Mouse (Mus musculus): Measurements from ENCODE around the gene Sppl3. TPM values are rescaled to one million over a fixed set of nuclear protein-coding genes. Genes with fewer than 3 reads are reported as not detected.

Sppl3 gene
- 10 to 100 TPM; 24.5 to 28.6 TPM for total RNA-seq (2021)
- long read RNA-seq, experiment 1, transcript Sppl3-201 (11 exons, 3,204 nt), result major isoform, 54 of 66 reads
- long read RNA-seq, experiment 1, partial matches to known transcripts, result 3 of 66 reads
- long read RNA-seq, experiment 1, other reads (novel, unspliced or antisense), result 9 of 66 reads
- long read RNA-seq, experiment 2, transcript Sppl3-201 (11 exons, 3,204 nt), result major isoform, 83 of 94 reads
- long read RNA-seq, experiment 2, partial matches to known transcripts, result 5 of 94 reads
- long read RNA-seq, experiment 2, other reads (novel, unspliced or antisense), result 5 of 94 reads

GRCm38 (mm10) chr5:115010577-115011216 is at the start of gene Sppl3:
Sppl3 (plus strand) TSS chr5:115011137.
- intact Hi-C loops (cut with DNase I; ENCODE audit: low total_unique reads), result no loop called here

GRCm38 (mm10) chr5:114961590-114962360 is 49.2 kb upstream of the Sppl3 start:
- DNase-seq, result no peak
- intact Hi-C loops (cut with DNase I; ENCODE audit: low total_unique reads), result no loop called here

More at GRCm38 (mm10) chr5:115010577-115011216, at the start of gene Sppl3:
- peak; percentile 94 for DNase-seq

- no peak for DNase-seq
- intact Hi-C loops (cut with DNase I; ENCODE audit: low total_unique reads), result no loop called here
Measured at GRCm38 (mm10) chr5:114964315-114964966, 46.5 kb upstream of the Sppl3 start.

DNA sequence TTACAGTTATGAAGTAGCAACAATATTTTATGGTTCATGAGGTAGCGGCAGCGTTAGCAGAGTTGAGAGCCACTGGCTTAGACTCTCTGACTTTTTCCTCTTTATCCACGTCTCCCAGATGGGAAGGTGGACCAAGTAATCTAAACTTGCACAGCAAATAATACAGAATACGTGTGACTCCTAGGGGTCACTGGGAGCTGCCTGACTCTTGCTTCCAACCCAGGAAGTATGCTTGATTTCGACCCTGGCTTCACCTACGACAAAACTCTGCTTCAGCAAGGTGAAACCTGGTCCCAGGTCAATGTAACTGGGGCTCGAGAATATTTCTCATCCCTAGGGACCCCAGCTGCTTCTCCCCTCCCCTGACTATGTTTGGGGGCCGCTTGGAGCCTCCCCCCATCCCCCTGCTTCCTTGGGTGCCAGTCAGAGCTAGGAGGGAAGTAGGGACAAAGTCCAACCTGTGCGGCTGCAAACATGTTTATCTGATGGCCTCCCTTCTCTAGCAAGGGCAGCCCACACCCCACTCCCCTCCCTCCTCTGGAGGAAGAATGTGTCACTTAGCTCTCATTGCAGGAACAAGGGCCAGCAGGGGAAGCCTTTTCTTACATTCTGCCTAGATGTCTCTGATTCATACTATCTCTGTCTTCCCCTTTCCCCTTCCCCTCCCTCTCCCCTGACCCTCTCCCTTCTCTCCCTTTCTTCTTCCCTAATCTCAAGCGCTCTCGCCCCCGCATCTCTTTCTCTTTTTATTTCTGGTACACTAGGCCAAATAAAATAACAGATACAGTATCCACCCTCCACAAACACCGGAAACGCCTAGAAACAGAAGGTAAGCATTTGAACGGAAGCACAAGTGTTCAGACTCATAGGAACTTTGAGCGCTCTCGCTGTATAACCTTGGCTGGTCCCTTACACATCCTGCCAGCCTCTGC is 45.7 kb upstream of the Sppl3 start:
- intact Hi-C loops (cut with DNase I; ENCODE audit: low total_unique reads), result no loop called here

GRCm38 (mm10) chr5:114967523-114968268 is 43.2 kb upstream of the Sppl3 start:
- no peak for DNase-seq
- intact Hi-C loops (cut with DNase I; ENCODE audit: low total_unique reads), result no loop called here

More for the DNA sequence above, 45.7 kb upstream of the Sppl3 start:
- no peak for DNase-seq

- DNase-seq, result no peak
- intact Hi-C loops (cut with DNase I; ENCODE audit: low total_unique reads), result no loop called here
Measured at GRCm38 (mm10) chr5:114968651-114969050, 42.3 kb upstream of the Sppl3 start.

GRCm38 (mm10) chr5:114969064-114969463 is 41.9 kb upstream of the Sppl3 start:
- intact Hi-C loops (cut with DNase I; ENCODE audit: low total_unique reads), result no loop called here
- DNase-seq, result no peak

DNA sequence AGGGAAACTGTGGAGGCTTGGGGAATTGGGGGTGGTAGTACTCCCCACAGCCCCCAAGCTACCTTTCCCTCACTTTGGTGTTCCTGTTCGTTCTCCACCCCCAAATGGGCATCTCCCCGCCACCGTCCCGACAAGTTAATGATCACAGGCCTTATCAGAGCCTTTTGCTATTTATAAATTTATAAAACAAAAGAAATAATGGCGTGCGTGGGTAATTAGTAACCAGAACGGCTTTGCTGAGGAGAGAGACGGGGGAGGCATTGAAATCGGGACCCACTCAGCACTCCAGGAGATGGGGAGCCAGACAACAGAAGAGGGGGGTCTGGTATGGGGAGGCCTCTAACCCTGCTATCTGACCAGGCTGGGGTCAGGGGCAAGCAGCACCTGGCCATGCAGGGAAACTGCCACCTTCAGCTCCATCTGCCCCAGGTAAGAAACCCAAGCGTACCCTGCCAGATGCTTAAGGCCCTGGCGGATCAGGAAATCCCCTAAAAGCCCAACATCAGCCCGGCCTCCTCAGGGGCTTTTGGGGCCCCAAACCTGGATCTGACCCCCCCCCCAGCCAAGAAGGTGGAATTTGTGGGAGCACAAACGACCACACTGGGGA is 41.2 kb upstream of the Sppl3 start:
- intact Hi-C loops (cut with DNase I; ENCODE audit: low total_unique reads), result no loop called here
- DNase-seq, result no peak

DNA sequence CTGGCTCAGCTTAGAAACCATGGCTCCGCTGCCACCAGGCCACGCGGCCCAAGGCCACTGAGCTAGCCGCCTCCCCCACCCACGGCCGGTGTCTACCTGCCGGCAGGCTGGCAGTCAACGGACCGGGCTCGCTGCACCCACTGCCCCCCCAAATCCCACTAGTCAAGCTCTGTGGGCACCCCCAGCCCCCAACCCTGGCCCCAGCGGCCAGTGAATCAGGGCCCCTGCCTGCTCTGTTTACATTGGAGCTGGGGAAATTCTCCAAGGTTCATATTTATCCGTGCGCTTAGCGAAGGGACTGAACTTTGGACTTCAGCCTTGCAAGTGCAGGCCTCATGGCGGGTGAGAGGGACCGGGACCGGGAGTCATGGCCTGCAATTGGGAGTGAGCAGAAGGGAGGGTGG is 40.1 kb upstream of the Sppl3 start, which contains the start of gene Hnf1a:
Gene Hnf1a, minus strand, starts transcription at position 271 of the 404 bp plus-strand sequence.
- intact Hi-C loops (cut with DNase I; ENCODE audit: low total_unique reads), result no loop called here

DNA sequence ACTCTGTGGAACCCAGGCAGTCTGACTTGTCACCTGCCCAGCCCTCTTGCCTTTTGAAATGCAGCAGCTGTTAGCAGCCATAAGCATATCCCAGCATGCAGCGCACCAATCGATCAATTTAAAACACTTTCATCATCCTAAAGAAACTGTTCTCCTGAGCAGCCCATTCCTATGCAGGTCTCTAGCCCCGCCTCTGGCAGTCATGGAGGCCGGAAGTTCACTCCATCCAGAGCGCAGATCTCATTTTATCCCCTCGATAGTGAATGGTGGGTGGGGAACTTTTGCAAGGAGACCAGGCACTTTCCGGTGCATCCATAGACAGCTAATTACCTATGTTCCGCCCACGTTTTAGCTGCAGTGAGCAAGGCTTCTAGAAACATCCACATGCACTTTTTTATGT is 38.7 kb upstream of the Sppl3 start:
- DNase-seq, result no peak
- intact Hi-C loops (cut with DNase I; ENCODE audit: low total_unique reads), result no loop called here

More for the DNA sequence above, 40.1 kb upstream of the Sppl3 start, which contains the start of gene Hnf1a:
- DNase-seq, result no peak

- DNase-seq, result no peak
- intact Hi-C loops (cut with DNase I; ENCODE audit: low total_unique reads), result no loop called here
Measured at GRCm38 (mm10) chr5:114973131-114973530, 37.8 kb upstream of the Sppl3 start.

GRCm38 (mm10) chr5:114976935-114977334 is 34.0 kb upstream of the Sppl3 start:
- intact Hi-C loops (cut with DNase I; ENCODE audit: low total_unique reads), result no loop called here
- no peak for DNase-seq

- no peak for DNase-seq
- intact Hi-C loops (cut with DNase I; ENCODE audit: low total_unique reads), result no loop called here
Measured at GRCm38 (mm10) chr5:114978473-114978872, 32.5 kb upstream of the Sppl3 start.

GRCm38 (mm10) chr5:114978888-114979249 is 32.1 kb upstream of the Sppl3 start:
- intact Hi-C loops (cut with DNase I; ENCODE audit: low total_unique reads), result no loop called here
- DNase-seq, result no peak

DNA sequence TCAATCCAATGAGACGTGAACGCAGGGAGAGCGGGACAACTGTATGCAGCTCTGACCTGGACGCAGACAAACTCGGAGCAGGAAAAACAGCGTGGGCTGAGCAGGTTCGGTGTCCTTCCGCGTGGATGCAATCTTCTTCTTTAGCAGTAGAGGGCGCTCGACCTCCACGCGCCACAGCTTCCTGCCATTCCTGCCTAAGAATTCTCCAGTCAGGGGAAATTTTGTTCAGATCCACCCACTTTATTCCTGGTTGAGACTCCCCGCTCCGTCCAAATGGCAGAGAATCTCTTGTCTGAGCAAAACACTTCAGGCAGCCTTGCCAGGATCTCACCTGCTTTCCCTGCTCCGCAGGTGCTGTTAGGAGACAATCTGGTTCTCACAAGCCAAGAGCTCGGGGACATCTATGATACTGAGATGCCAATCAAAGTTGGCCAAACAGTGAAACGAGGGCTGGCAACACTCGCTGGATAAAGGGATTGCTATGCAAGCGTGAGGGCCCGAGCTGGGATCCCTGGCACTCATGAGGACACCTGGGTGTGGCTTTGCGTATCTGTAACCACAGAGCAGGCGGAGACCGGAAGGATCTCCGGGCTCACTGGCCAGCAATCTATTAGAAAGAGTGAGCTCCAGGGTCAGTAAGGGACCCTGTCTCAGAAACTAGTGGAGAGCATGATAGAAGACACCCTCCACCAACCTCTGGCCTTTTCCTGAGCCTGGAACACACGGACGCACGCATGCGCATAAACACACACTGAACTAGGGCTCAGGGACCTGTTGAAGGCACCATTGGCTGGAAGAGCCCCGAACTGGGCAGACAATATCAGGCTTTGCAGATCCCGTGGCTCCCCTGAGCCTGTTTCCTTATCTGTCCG is 31.5 kb upstream of the Sppl3 start:
- DNase-seq, result peak; percentile 58
- intact Hi-C loops (cut with DNase I; ENCODE audit: low total_unique reads), result loop anchor here (5.0 to 10.0 kb wide), 2 partner anchors 98 to 245 kb away; no protein-coding TSS in a partner anchor

DNA sequence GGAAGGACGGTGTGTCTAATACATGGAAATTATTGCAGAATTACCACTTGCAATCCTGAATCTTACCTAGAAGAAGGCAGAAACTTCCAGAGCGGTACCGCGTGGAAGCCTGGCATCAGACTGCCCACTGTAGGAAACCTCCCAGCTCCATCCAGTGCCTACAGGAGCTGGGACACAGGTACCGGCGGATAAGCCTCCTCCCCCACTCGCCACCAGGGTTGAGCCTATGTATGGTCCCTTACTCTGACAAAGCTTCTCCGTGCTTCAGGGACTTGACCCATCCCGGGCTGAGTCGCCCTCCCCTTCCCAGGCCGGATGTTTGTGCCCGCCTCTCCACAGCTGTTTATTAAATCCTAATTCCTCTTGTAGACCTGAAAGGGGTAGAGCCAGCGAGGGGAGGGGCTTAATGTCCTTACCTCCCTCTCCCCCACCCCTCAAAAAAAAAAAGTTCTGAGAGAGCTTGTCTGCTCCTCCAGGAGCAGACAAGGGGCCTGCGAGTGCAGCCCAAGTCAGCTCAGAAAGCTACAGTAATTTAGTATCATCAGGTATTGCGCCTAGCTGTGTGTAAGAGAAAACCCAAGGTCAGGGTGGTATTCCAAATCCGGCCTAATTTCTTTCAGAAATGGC is 30.7 kb upstream of the Sppl3 start:
- no peak for DNase-seq
- intact Hi-C loops (cut with DNase I; ENCODE audit: low total_unique reads), result loop anchor here (5.0 to 10.0 kb wide), 2 partner anchors 97 to 245 kb away; no protein-coding TSS in a partner anchor

All from gastrocnemius, postnatal 14 days (tissue).